Mouse (Mus musculus) urinary bladder, postnatal 10 days (tissue): ENCODE measurements around the gene Hhat.

Experiments
- DNase-seq: peaks from one replicate; pipeline ENCODE4 v3.0.0; 2022; ENCODE audit warnings: low spot score

The Hhat gene

DNA sequence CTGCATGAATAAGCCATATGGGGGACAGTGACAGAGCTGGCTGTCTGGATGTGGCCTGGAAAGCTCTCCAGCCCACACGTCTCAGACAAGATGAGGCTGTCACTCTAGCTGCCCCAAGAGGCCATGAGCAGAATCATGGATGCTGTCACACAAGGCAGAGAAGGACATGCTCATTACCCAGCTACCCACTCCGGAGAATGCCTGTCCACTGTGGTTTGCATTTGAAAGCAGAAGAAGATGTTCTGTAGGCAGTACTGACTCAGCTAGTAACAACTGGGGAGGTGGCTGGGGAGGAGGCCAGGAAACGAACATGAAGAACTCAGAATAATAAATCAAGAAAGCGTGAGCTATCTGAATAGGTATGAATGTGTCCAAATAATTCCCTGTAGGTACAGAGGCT lies 215.5 kb downstream of the Hhat start:
- no peak for DNase-seq

DNA sequence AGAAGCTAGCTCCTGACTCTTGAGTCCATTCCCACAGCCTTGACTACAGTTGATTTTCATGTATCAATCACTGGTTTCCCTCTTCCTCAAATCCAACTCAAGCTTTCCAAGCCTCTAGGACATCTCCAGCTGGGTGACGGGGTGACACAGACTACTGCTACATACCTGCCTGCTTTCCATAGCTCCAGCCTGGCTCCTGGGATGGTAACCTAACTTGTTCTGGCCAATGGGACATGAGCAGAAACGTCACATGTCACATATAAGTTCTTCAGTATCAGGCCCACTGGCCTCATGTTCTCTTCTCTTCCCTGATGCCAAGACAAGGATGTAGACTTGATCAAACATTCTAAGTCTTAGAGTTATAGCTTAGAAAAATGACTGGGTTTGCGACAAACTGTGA lies 220.5 kb downstream of the Hhat start:
- DNase-seq = no peak

DNA sequence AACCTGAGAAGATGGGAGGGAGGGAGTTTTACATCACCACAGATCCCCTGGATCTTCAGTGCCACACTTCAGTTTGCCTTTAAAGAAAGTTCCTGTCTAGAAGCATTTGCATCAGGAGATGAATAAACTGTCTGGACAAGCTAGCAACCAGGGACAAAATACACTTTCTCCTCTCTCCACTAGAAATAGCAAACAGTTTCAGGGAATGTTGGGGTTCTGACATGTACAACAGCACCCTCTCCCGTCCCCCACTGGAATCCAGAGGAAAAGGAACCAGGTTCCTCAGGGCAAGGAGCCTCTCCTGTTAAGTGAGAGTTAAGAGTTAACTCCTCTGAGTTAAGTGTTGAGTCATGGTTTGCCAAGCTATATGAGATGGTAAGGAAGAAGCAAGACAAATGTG lies 224.2 kb downstream of the Hhat start:
- DNase-seq = no peak

GRCm38 (mm10) chr1:192544901-192545300 lies 226.1 kb downstream of the Hhat start:
- no peak for DNase-seq

GRCm38 (mm10) chr1:192544091-192544490 lies 226.9 kb downstream of the Hhat start:
- no peak for DNase-seq

DNA sequence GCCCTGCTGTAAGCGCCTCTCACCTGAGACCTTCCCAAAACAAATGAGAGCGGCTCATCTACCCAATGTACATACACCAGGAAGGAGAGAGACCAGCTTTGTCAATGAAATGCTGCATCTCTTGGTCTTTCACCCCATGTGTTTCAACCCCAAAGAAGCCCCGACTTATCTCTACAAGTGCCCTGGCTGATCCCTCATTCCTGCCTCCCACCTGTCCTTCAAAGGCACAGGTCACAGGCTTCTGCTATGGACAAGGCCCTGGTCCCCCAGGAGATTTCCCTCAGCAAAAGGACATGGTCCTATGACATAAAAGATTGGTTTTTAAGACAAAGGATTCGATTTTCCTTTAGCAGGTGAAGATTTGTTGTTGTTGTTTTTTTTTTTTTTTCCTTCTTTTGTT lies 227.3 kb downstream of the Hhat start:
- no peak for DNase-seq

GRCm38 (mm10) chr1:192542093-192542492 lies 228.9 kb downstream of the Hhat start:
- DNase-seq = no peak

DNA sequence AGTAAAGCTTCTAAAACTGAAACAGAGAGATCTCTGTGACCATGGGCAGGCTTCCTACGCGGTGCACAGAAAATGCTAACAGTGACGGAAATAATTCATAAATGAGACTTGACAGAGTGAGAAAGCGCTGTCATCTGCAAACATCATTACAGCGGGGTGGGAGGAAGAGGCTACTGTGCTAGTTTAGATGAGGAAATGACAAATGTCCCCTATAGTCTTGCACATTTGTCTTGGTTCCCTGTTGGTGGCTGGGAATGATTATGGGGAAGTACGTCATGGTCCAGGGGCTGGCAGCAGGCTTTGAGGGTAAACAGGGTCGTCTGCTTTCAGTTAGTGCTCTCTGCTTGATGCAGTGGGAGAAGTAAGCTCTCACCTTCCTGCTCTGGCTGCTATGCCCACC lies 233.9 kb downstream of the Hhat start:
- DNase-seq = no peak

GRCm38 (mm10) chr1:192536440-192536839 lies 234.6 kb downstream of the Hhat start:
- no peak for DNase-seq

DNA sequence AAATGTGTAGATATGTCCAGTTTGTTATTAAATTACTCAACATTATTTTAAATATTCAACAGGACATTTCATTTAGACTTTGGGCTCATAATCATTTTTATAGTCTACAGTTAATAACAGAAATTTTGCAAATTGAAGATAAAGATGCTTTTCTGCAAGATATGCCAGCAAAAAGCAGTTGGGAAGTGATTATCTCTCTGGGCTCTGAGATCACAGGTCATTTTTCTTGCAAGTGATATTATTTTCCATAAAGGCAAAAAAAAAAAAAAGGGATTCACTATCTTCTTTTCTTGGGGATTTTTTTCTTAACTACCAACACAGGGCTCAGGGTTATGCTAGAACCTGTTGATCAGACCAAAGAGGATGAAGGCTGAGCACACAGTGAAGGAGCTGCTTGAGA lies 238.0 kb downstream of the Hhat start:
- DNase-seq = no peak

- no peak for DNase-seq
These were observed 238.8 kb downstream of the Hhat start for GRCm38 (mm10) chr1:192532212-192532611.

DNA sequence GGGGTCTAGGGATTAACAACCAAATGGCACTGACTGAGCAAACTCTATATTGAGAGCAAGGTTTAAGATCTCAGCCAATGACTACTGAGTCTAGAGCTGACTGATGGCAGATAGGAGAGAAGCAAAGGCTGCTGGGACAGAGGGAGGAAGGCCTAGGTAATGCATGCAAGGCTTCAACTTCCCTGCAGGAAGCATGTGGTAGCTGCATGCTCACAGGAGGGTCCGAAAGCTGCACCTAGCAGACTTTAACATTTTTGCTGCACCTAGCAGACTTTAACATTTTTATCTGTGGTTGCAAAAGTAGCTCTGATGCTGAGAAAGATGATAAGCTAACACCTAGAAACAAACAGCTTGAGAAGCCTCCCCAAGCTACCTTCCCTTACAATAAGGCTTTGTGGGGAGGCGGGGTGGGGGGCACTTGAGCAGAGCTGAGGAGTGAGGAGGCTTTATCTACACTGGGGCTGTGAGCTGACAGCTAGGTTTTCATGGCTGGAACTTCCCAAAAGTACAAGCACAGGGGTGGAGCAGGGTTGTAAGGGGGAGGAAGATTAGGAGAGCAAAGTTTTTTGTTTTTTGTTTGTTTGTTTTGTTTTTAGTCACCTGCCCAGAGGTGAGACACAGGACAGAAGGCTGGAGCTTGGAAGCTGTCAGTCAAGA lies 239.4 kb downstream of the Hhat start:
- DNase-seq = no peak

DNA sequence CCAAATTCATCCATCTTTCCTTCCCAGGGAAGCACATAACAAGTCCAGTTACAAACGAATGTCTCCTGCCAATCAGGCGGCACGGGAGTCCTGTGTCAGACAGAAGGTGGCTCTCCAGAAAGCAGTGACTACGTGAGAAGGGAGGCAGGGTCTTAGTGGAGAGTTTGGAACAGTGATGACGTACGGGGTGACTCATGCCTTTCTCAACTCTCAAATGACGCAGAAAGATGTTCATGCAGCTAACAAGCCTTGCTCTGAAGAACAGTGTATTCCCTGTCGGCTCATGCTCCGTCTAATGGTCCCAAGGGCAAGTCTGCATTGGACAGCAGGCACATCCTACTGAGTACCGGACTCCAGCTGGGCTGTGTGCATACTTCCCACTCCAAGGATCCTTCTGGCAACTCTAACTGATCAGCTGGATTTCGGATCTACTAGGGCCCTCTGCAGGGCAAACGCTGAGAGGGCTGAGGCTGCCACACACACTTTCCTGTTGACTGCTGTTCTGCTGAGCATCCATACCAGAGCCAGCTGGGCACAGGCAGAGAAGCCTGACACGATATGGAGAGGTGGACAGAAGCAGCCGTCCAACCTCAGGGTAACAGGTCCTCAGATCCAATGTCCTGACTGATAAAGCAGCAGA lies 245.2 kb downstream of the Hhat start:
- DNase-seq = no peak

GRCm38 (mm10) chr1:192522376-192523178 lies 248.4 kb downstream of the Hhat start:
- DNase-seq = no peak

- no peak for DNase-seq
These were observed 250.1 kb downstream of the Hhat start for GRCm38 (mm10) chr1:192520836-192521435.

DNA sequence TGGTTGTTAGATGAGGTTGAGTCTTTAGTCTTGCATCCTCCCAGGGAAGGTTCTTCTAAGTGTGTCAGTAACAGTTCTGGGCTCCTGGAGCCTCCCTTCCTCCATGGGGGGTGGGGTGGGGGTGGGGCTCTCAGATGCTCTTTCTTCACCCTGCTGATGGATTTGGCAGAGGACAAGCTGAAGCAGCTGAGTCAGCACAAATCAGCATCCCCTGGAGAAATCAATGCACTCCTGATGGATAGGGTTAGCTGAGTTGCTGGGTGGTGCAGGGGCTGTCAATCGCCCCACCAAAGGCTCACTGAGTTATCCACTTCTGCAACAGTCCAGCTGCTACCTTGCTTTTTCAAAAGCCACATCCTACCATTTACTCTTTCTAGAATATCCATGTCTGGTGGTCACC lies 251.3 kb downstream of the Hhat start:
- DNase-seq = no peak

GRCm38 (mm10) chr1:192515373-192515772 lies 255.7 kb downstream of the Hhat start:
- no peak for DNase-seq

DNA sequence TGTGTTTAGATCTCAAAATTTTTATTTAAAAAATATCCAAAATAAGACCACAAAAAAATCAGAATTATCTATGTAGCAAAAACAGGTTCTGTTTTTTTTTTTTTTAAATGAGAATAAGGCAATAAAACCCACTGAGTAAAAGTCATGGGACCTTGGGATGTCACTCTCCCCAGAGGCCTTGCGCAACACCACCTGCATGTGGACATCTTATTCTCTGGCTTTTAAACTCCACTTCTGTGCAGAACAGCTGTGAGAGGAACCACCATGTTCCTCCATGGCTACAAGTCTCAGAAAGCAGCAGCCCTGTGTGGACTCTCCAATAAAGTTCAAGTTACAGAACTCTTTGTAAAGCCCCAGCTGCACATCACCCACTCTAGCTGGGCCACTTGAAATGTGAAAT lies 258.2 kb downstream of the Hhat start:
- no peak for DNase-seq

GRCm38 (mm10) chr1:192503651-192504050 lies 267.4 kb downstream of the Hhat start:
- no peak for DNase-seq

- no peak for DNase-seq
These were observed 268.2 kb downstream of the Hhat start for GRCm38 (mm10) chr1:192502835-192503234.

GRCm38 (mm10) chr1:192502016-192502415 lies 269.0 kb downstream of the Hhat start:
- no peak for DNase-seq

- DNase-seq = no peak
These were observed 273.5 kb downstream of the Hhat start for GRCm38 (mm10) chr1:192497505-192497904.
